Mouse (Mus musculus) forebrain, embryonic 12.5 days (tissue): ENCODE results near the gene Xylb. TPM values are rescaled to one million over a fixed set of nuclear protein-coding genes. Genes with fewer than 3 reads are reported as not detected.

Source experiments
- ATAC-seq: fragments of 200-750 bp; cut with Nextera tagmentation; 2 replicates; pipeline ENCODE4 v1.8.0; 2017; ENCODE audit warnings: moderate TSS enrichment; ENCODE audit not compliant: low FRiP score
- H3K27ac ChIP-seq: fragments of 300-500 bp; sonication (generic); 2 replicates; pipeline ENCODE4 v1.5.1; 2016; ENCODE audit warnings: mild to moderate bottlenecking
- H3K27me3 ChIP-seq: fragments of 300-500 bp; sonication (generic); 2 replicates; pipeline ENCODE4 v1.6.1; 2016; ENCODE audit warnings: mild to moderate bottlenecking
- H3K36me3 ChIP-seq: fragments of 300-500 bp; sonication (generic); replicated peaks from 2 replicates; pipeline ENCODE4 v1.6.1; 2016; ENCODE audit warnings: mild to moderate bottlenecking
- H3K4me1 ChIP-seq: fragments of 300-500 bp; sonication (generic); 2 replicates; pipeline ENCODE4 v1.6.1; 2016
- H3K4me2 ChIP-seq: fragments of 300-500 bp; sonication (generic); 2 replicates; pipeline ENCODE4 v1.6.1; 2016; ENCODE audit warnings: mild to moderate bottlenecking, moderate library complexity
- H3K4me3 ChIP-seq: fragments of 300-500 bp; sonication (generic); replicated peaks from 2 replicates; pipeline ENCODE4 v1.5.1; 2016; ENCODE audit warnings: mild to moderate bottlenecking
- H3K9ac ChIP-seq: fragments of 300-500 bp; sonication (generic); 2 replicates; pipeline ENCODE4 v1.6.1; 2016; ENCODE audit warnings: mild to moderate bottlenecking
- H3K9me3 ChIP-seq: fragments of 300-500 bp; sonication (generic); 2 replicates; pipeline ENCODE4 v1.6.1; 2016
- WGBS: fragments of 180-500 bp; shearing (Covaris S2); methylation state at CpG from one replicate; pipeline ENCODE4 v1.1.7; 2016; 5-methylcytosine and 5-hydroxymethylcytosine counted together
- polyA plus RNA-seq: library from polyadenylated mRNA; unstranded; fragments of >200 nt; fragmentation: Nextera tagmentation; extraction: Ambion mirVana; gene quantifications from 2 replicates; pipeline ENCODE4 v1.2.1, GENCODE M21; 2016

Gene Xylb
- 7.0 and 7.4 TPM in 2 replicates for polyA plus RNA-seq

- Histone ChIP-seq H3K4me3 (peak within 1 kb of the TSS; percentile 71), H3K36me3 (no peaks in the 10 kb centered on the region), H3K9ac (peak within 1 kb of the TSS; percentile 80), H3K27ac (no peak within 1 kb of the TSS), H3K9me3 (no peaks in the 10 kb centered on the region), H3K27me3 (no peaks in the 10 kb centered on the region), H3K4me2 (peak within 1 kb of the TSS; percentile 88), H3K4me1 (peaks cover 7% of the 10 kb centered on the region; the same call in 1 of the 2 replicates)
- ATAC-seq: peak; percentile 92
- WGBS: 3% methylated on average over 65 of the region's 65 CpGs
Measured at GRCm38 (mm10) chr9:119357331-119358057, at the start of gene Xylb. Gene Xylb, plus strand, starts transcription at chr9:119357381.

- Histone ChIP-seq H3K4me3 (no peak overlapping the region), H3K27me3 (no peaks in the 10 kb centered on the region), H3K9me3 (no peaks in the 10 kb centered on the region), H3K4me1 (no peaks in the 10 kb centered on the region; the same call in 1 of the 2 replicates), H3K36me3 (no peaks in the 10 kb centered on the region), H3K27ac (no peak overlapping the region), H3K4me2 (no peak overlapping the region), H3K9ac (no peak overlapping the region)
- WGBS: 92% methylated on average over 1 of the region's 1 CpGs
- no peak for ATAC-seq
Measured at GRCm38 (mm10) chr9:119309067-119309466, 48.1 kb upstream of the Xylb start.

- Histone ChIP-seq H3K4me2 (no peak overlapping the region), H3K9me3 (no peaks in the 10 kb centered on the region), H3K4me3 (no peak overlapping the region), H3K27me3 (no peaks in the 10 kb centered on the region), H3K4me1 (no peaks in the 10 kb centered on the region), H3K36me3 (no peaks in the 10 kb centered on the region), H3K9ac (no peak overlapping the region), H3K27ac (no peak overlapping the region)
- no peak for ATAC-seq
- WGBS: 92% methylated on average over 10 of the region's 10 CpGs
Measured at GRCm38 (mm10) chr9:119313096-119313495, 44.1 kb upstream of the Xylb start.

GRCm38 (mm10) chr9:119318891-119319290 is 38.3 kb upstream of the Xylb start:
- whole genome bisulfite sequencing: 100% methylated on average over 1 of the region's 1 CpGs
- Histone ChIP-seq H3K4me2 (no peak overlapping the region), H3K4me3 (no peak overlapping the region), H3K36me3 (0 out of 2 replicates have a peak, but pooled peaks cover 3% of the 10 kb centered on the region), H3K27ac (no peak overlapping the region), H3K4me1 (peaks cover 20% of the 10 kb centered on the region), H3K9me3 (no peaks in the 10 kb centered on the region), H3K9ac (no peak overlapping the region), H3K27me3 (no peaks in the 10 kb centered on the region)
- ATAC-seq: no peak

GRCm38 (mm10) chr9:119320446-119320845 is 36.7 kb upstream of the Xylb start:
- Histone ChIP-seq H3K36me3 (0 out of 2 replicates have a peak, but pooled peaks cover 3% of the 10 kb centered on the region), H3K27ac (no peak overlapping the region), H3K27me3 (no peaks in the 10 kb centered on the region), H3K9me3 (no peaks in the 10 kb centered on the region), H3K4me2 (peak overlapping the region; percentile 92), H3K4me3 (peak overlapping the region; percentile 95), H3K9ac (no peak overlapping the region; the same call in 1 of the 2 replicates), H3K4me1 (peaks cover 20% of the 10 kb centered on the region)
- no peak for ATAC-seq
- 72% methylated on average over 7 of the region's 7 CpGs for WGBS

GRCm38 (mm10) chr9:119320946-119321345 is 36.2 kb upstream of the Xylb start:
- H3K4me2 ChIP-seq: peak overlapping the region; percentile 92
- H3K4me3 ChIP-seq: peak overlapping the region; percentile 95
- H3K27me3 ChIP-seq: no peaks in the 10 kb centered on the region
- H3K9ac ChIP-seq: peak overlapping the region; percentile 85
- 9% methylated on average over 7 of the region's 7 CpGs for WGBS
- no peak for ATAC-seq
- H3K4me1 ChIP-seq: peaks cover 20% of the 10 kb centered on the region
- H3K27ac ChIP-seq: no peak overlapping the region
- 0 out of 2 replicates have a peak, but pooled peaks cover 3% of the 10 kb centered on the region for H3K36me3 ChIP-seq
- H3K9me3 ChIP-seq: no peaks in the 10 kb centered on the region

- H3K27me3 ChIP-seq: no peaks in the 10 kb centered on the region
- peak overlapping the region; percentile 95 for H3K4me3 ChIP-seq
- peak overlapping the region; percentile 93 for H3K27ac ChIP-seq
- under 1% methylated on average over 59 of the region's 59 CpGs for WGBS
- 0 out of 2 replicates have a peak, but pooled peaks cover 3% of the 10 kb centered on the region for H3K36me3 ChIP-seq
- ATAC-seq: peak; percentile 45
- peaks cover 20% of the 10 kb centered on the region for H3K4me1 ChIP-seq
- H3K4me2 ChIP-seq: peak overlapping the region; percentile 92
- no peaks in the 10 kb centered on the region for H3K9me3 ChIP-seq
- H3K9ac ChIP-seq: peak overlapping the region; percentile 85
Measured at GRCm38 (mm10) chr9:119321392-119322229, 35.6 kb upstream of the Xylb start.

GRCm38 (mm10) chr9:119322289-119323259 is 34.6 kb upstream of the Xylb start, which contains the start of gene Oxsr1:
Gene Oxsr1, minus strand, starts transcription at chr9:119322427.
- no peaks in the 10 kb centered on the region for H3K27me3 ChIP-seq
- under 1% methylated on average over 71 of the region's 76 CpGs for WGBS
- H3K27ac ChIP-seq: peak within 1 kb of the TSS; percentile 93
- 0 out of 2 replicates have a peak, but pooled peaks cover 3% of the 10 kb centered on the region for H3K36me3 ChIP-seq
- H3K4me1 ChIP-seq: peaks cover 20% of the 10 kb centered on the region
- peak within 1 kb of the TSS; percentile 92 for H3K4me2 ChIP-seq
- no peaks in the 10 kb centered on the region for H3K9me3 ChIP-seq
- peak within 1 kb of the TSS; percentile 95 for H3K4me3 ChIP-seq
- peak within 1 kb of the TSS; percentile 85 for H3K9ac ChIP-seq
- ATAC-seq: peak; percentile 97

- peak overlapping the region; percentile 92 for H3K4me2 ChIP-seq
- no peaks in the 10 kb centered on the region for H3K9me3 ChIP-seq
- peak overlapping the region; percentile 95 for H3K4me3 ChIP-seq
- ATAC-seq: no peak
- H3K36me3 ChIP-seq: 0 out of 2 replicates have a peak, but pooled peaks cover 2% of the 10 kb centered on the region
- H3K9ac ChIP-seq: peak overlapping the region; percentile 85
- peaks cover 20% of the 10 kb centered on the region for H3K4me1 ChIP-seq
- 4% methylated on average over 9 of the region's 9 CpGs for WGBS
- peak overlapping the region; percentile 93 for H3K27ac ChIP-seq
- no peaks in the 10 kb centered on the region for H3K27me3 ChIP-seq
Measured at GRCm38 (mm10) chr9:119323260-119323645, 33.9 kb upstream of the Xylb start.

- WGBS: 75% methylated on average over 1 of the region's 1 CpGs
- Histone ChIP-seq H3K9me3 (no peaks in the 10 kb centered on the region), H3K4me2 (no peak overlapping the region), H3K4me1 (peaks cover 20% of the 10 kb centered on the region), H3K27ac (no peak overlapping the region), H3K27me3 (no peaks in the 10 kb centered on the region), H3K9ac (no peak overlapping the region), H3K36me3 (no peaks in the 10 kb centered on the region), H3K4me3 (no peak overlapping the region)
- no peak for ATAC-seq
Measured at GRCm38 (mm10) chr9:119324130-119324529, 33.1 kb upstream of the Xylb start.

GRCm38 (mm10) chr9:119328488-119328887 is 28.7 kb upstream of the Xylb start:
- no peak overlapping the region for H3K27ac ChIP-seq
- no peak overlapping the region for H3K9ac ChIP-seq
- ATAC-seq: no peak
- no peaks in the 10 kb centered on the region for H3K27me3 ChIP-seq
- H3K36me3 ChIP-seq: no peaks in the 10 kb centered on the region
- H3K9me3 ChIP-seq: no peaks in the 10 kb centered on the region
- H3K4me2 ChIP-seq: no peak overlapping the region
- no peak overlapping the region for H3K4me3 ChIP-seq
- H3K4me1 ChIP-seq: no peaks in the 10 kb centered on the region
- 94% methylated on average over 3 of the region's 3 CpGs for WGBS
